Mouse (Mus musculus): ENCODE measurements around the gene Il1f6. TPM values are rescaled to one million over a fixed set of nuclear protein-coding genes. Genes with fewer than 3 reads are reported as not detected.

Il1f6 gene
- polyA plus RNA-seq, 1 experiment: 0.39 TPM

DNA sequence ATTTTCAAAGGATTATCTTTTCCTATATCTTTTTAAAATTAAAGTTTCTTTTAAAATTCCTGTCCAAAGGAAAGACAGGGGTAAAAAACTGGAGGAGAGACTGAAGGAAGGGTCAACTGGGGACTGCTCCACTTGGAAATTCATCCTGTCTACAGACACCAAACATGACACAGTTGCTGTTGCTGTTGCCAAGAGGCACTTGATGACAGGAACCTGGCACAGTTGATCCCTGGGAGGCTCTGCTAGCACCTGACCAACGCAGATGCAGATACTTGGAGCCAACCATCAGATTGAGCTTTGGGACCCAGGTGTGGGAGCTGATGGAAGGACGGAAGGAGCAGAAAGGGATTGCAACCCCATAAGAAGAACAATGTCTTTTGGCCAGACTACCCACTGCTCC is 12.0 kb downstream of the Il1f6 start:
- DNase-seq: no peak
- H3K4me1 ChIP-seq (replicated peaks; ENCODE audit: control insufficient read depth, insufficient read depth, low read length): no peaks in the 10 kb centered on the region
- no peaks in the 10 kb centered on the region for H3K36me3 ChIP-seq (ENCODE audit: control insufficient read depth, insufficient read depth, low read length)
- no peak overlapping the region for H3K27ac ChIP-seq (ENCODE audit: control insufficient read depth, insufficient read depth, low read length)
- 85% methylated on average over 2 of the region's 2 CpGs for WGBS
- TF ChIP-seq CTCF (IDR thresholded peaks at IDR 0.05; ENCODE audit: borderline replicate concordance, control insufficient read depth, extremely low read depth, insufficient read depth, low read length, poor library complexity) (no peak), POLR2A (IDR thresholded peaks at IDR 0.05; ENCODE audit: control insufficient read depth, extremely low read depth, insufficient read depth, low read length, poor library complexity) (no peak)
- H3K4me3 ChIP-seq (ENCODE audit: control insufficient read depth, insufficient read depth, low read length): no peak overlapping the region
- no peaks in the 10 kb centered on the region for H3K27me3 ChIP-seq (ENCODE audit: control insufficient read depth, insufficient read depth, low read length)

DNA sequence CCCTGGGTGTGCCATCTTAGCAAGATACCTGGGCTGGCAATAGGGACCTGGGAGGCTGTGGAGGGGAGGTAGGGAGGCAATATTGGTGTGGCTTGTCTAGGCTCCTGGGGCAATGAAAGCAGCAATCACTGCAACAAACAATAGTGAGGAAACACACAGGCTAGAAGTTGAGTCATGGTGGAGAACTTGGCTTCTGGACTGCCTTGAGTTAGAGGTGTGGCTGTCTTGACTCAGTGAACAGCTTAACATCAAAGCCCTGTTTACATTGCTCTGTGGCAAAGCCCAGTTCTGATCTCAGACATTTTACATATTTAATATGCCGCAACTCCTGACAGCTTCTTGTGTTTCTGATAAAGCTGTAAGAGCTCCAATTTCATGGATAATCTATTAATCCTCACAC is 52.3 kb downstream of the Il1f6 start:
- TF ChIP-seq POLR2A (IDR thresholded peaks at IDR 0.05; ENCODE audit: control insufficient read depth, extremely low read depth, insufficient read depth, low read length, poor library complexity) (no peak), CTCF (IDR thresholded peaks at IDR 0.05; ENCODE audit: borderline replicate concordance, control insufficient read depth, extremely low read depth, insufficient read depth, low read length, poor library complexity) (no peak)
- no peak for DNase-seq
- H3K4me1 ChIP-seq (replicated peaks; ENCODE audit: control insufficient read depth, insufficient read depth, low read length): no peaks in the 10 kb centered on the region
- H3K36me3 ChIP-seq (ENCODE audit: control insufficient read depth, insufficient read depth, low read length): no peaks in the 10 kb centered on the region
- H3K27me3 ChIP-seq (ENCODE audit: control insufficient read depth, insufficient read depth, low read length): no peaks in the 10 kb centered on the region
- no peak overlapping the region for H3K27ac ChIP-seq (ENCODE audit: control insufficient read depth, insufficient read depth, low read length)
- 90% methylated on average over 1 of the region's 1 CpGs for WGBS
- no peak overlapping the region for H3K4me3 ChIP-seq (ENCODE audit: control insufficient read depth, insufficient read depth, low read length)

DNA sequence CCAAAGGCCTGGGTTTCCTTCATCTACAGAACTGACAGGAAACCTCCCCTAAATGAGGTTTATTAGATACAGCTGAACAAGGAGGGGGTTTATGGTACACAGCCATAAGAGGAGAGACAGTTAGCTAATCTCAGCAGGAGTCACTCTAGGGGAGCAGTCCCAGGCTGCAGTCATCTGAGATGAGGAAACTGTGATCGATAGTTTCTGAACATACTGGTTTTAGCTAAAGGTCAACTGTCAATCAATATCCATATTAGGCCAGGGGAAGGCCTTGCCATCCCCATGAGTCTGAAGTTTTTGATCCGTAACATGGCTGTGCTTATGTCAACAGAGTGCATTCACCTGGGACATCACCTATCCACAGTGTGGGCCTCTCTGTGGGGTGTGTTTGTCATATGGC is 58.4 kb downstream of the Il1f6 start:
- no peak for TF ChIP-seq POLR2A (IDR thresholded peaks at IDR 0.05; ENCODE audit: control insufficient read depth, extremely low read depth, insufficient read depth, low read length, poor library complexity)
- no peak for TF ChIP-seq CTCF (IDR thresholded peaks at IDR 0.05; ENCODE audit: borderline replicate concordance, control insufficient read depth, extremely low read depth, insufficient read depth, low read length, poor library complexity)

DNA sequence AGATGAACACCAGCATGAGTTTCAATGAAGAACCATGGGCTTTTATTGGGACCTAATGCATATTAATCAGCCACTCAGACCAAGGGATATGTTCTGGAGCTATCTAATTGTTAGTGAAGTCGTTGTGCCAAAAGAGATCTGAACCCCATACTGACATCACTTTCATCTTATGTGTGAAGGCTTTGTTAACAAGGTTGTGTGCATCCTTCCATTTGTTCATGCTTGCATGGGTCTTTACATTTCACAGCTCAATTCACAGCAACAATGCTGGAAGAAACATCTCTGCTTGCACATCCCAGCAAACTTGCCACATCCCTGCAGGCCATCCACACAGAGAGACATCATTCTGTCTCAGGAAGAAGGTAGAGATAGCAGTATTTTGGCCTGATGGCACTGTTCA is 59.9 kb downstream of the Il1f6 start:
- Histone ChIP-seq H3K4me1 (replicated peaks; ENCODE audit: control insufficient read depth, insufficient read depth, low read length) (no peaks in the 10 kb centered on the region), H3K4me3 (ENCODE audit: control insufficient read depth, insufficient read depth, low read length) (no peak overlapping the region), H3K36me3 (ENCODE audit: control insufficient read depth, insufficient read depth, low read length) (no peaks in the 10 kb centered on the region), H3K27me3 (ENCODE audit: control insufficient read depth, insufficient read depth, low read length) (no peaks in the 10 kb centered on the region), H3K27ac (ENCODE audit: control insufficient read depth, insufficient read depth, low read length) (no peak overlapping the region)
- 60% methylated on average over 1 of the region's 1 CpGs for WGBS
- TF ChIP-seq CTCF (IDR thresholded peaks at IDR 0.05; ENCODE audit: borderline replicate concordance, control insufficient read depth, extremely low read depth, insufficient read depth, low read length, poor library complexity): no peak
- no peak for DNase-seq

More for the DNA sequence above, 58.4 kb downstream of the Il1f6 start:
- H3K4me1 ChIP-seq (replicated peaks; ENCODE audit: control insufficient read depth, insufficient read depth, low read length): no peaks in the 10 kb centered on the region
- no peak overlapping the region for H3K4me3 ChIP-seq (ENCODE audit: control insufficient read depth, insufficient read depth, low read length)
- DNase-seq: no peak
- no peaks in the 10 kb centered on the region for H3K27me3 ChIP-seq (ENCODE audit: control insufficient read depth, insufficient read depth, low read length)
- H3K36me3 ChIP-seq (ENCODE audit: control insufficient read depth, insufficient read depth, low read length): no peaks in the 10 kb centered on the region
- H3K27ac ChIP-seq (ENCODE audit: control insufficient read depth, insufficient read depth, low read length): no peak overlapping the region
- WGBS: 88% methylated on average over 2 of the region's 2 CpGs

Other genes with a start within 250 kb of the Il1f6 start
- gene Hnmt, start 166.0 kb upstream of the Il1f6 start, polyA plus RNA-seq (2012; rRNA removed): 0.19 and 0.22 TPM in 2 replicates
- not detected in 2 replicates for gene Tbpl2, start 118.8 kb upstream of the Il1f6 start, polyA plus RNA-seq (2012; rRNA removed)
- not detected in 2 replicates for gene Il1f8, start 62.3 kb upstream of the Il1f6 start, polyA plus RNA-seq (2012; rRNA removed)
- 0.14 and 0.22 TPM in 2 replicates for gene Il1f9, start 28.9 kb upstream of the Il1f6 start, polyA plus RNA-seq (2012; rRNA removed)
- gene Il1f5, start 61.5 kb downstream of the Il1f6 start, polyA plus RNA-seq (2012; rRNA removed): 0.46 and 0.52 TPM in 2 replicates
- gene Il1f10, start 75.8 kb downstream of the Il1f6 start, polyA plus RNA-seq (2012; rRNA removed): 0.32 and 0.49 TPM in 2 replicates
- 8.2 and 9.6 TPM in 2 replicates for gene Il1rn, start 121.4 kb downstream of the Il1f6 start, polyA plus RNA-seq (2012; rRNA removed)
- gene Psd4, start 152.2 kb downstream of the Il1f6 start, polyA plus RNA-seq (2012; rRNA removed): 87.7 and 95.6 TPM in 2 replicates

All from thymus, adult 2 months (tissue).